Mouse (Mus musculus) layer of hippocampus, adult 9-11 months (tissue): ENCODE measurements around the gene Esd.

Experiments
- DNase-seq: peaks from one replicate; pipeline ENCODE4 v3.0.0; 2022

Esd gene

DNA sequence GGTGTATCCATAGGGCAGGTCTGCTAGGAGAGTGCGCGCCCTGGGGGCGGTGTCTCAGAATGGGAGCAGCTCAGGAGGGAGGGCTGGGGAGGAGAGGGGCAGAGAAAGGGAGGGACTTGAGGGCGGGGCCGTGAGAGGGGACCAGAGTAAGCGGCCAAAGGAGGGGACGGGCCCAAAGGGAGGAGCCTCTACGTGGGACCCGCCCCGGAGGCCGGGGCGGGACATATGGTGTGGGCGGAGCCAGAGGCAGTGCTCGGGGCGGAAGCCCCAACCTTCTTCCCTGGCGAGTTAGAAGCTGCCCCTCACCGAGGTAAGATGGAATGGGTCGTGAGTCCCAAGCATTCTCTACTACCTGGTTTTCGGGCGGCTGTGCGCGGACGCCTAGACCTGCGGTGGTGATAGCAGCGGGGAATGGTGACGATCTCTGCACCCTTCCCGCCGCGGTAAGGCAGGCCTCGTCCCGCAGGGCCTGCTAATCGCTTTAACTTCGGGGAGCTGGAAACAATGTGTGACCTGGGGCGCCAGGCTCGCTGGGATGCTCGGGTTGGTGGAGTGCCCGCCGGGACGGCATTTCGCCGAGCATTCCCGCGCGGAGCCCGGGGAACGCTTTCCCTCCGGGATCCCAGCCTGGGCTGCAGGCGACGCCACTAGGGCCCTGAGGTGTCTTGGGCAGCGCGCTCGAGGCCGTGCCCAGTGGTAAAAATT, at the start of gene Esd:
Gene Esd, plus strand, starts transcription at position 219 of the 705 bp plus-strand sequence.
- DNase-seq = peak; percentile 93

DNA sequence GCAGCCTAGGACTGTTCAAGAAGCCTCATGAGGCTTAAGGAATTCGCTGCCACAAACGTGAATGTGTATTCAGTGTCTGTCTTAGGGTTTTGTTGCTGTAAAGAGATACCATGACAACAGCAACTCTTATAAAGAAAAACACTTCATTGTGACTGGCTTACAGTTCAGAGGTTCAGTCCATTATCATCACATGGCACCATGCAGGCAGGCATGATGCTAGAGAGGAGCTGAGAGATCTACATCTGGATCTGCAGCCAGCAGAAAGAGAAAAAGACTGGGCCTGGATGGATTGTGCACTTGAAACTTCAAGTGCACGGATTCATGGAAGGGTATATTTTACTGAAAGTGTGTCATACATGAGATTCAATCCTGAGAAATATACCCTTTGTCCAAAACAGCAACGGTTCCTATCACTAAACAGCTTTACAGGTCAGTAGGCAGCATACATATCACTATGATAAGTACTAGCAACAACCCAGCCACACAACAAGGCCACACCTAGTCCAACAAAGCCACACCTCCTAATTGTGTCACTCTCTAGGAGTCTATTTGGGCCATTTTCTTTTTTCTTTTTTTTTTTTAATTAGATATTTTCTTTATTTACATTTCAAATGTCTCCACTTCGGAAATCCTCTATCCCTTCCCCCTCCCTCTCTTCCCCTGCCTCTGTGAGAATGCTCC, 47.7 kb upstream of the Esd start:
- no peak for DNase-seq

GRCm38 (mm10) chr14:74691963-74692362, 40.1 kb upstream of the Esd start:
- no peak for DNase-seq

GRCm38 (mm10) chr14:74696766-74697165, 35.3 kb upstream of the Esd start:
- DNase-seq = no peak

DNA sequence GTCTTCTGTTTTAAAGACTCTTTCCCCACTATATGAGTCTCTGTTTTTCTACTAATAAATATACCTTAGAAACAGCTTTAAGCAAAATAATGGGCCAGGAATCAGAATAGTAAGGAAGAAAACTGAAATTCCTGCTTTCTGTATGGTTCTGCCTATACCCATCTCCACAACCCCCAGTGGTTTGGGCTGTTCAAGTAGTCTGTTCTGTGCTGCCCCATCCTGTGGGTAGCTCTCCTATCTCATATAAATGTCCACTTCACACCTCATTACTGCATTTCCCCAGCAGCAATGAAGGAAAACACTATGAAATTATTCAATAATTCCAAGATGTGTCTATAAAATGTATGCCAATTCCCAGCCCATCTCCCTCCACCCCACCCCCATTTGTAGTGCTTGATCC, 34.7 kb upstream of the Esd start:
- no peak for DNase-seq

DNA sequence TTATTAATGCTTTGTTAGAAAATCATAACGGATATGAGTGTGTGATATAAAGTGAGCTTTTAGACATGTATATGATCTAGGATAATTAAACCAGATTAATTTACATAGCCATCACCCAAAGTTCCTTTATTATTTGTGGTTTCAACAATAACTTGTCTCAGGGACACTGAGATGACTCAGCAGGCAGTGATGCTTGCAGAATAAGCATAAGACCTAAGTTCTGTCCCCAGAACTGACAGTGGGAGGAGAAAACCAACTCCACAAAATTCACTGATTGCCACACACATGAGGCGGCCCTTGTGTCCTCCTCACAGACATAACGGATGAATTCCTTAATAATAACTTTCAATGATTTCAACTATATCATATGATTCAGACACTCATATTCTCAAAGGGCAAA, 32.9 kb upstream of the Esd start:
- no peak for DNase-seq

- no peak for DNase-seq
Measured at GRCm38 (mm10) chr14:74703930-74704329, 28.2 kb upstream of the Esd start.

DNA sequence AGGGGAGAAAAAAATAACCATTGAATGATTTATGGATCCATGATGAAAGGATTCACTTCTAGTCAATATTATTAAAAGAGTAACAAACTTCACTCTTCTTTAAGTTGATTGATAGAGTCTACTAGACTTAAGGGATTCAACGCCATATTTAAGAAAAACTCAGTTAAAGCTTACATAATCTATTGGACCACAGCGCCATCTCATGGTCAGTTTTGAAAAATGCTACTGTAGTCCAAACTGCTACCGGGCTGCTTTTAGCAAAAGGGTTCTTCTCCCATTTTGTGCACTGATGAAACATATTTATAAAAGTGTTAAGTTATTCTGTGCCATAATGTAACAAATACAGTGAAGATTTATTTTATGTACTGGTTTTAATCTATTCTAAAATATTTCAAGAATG, 23.0 kb upstream of the Esd start:
- DNase-seq = no peak

DNA sequence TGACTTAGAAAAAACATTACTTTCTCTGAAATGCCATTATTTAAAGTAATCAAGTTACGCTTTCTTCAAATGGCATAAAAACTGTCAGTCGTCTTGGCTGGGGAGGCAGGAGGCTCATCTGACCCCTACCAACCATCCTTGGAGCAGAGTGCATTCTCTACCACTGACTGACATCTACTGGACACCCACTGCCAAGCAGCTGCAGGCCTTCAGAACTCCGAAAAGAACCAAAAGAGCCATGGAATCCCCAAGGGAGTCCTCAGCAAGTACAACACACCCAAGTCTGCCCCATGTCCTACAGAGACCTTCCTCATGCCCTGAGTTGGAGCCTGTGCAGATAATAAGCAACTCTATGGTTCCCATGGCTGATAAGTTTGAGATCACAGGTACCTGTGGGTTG, 8.6 kb upstream of the Esd start:
- no peak for DNase-seq

DNA sequence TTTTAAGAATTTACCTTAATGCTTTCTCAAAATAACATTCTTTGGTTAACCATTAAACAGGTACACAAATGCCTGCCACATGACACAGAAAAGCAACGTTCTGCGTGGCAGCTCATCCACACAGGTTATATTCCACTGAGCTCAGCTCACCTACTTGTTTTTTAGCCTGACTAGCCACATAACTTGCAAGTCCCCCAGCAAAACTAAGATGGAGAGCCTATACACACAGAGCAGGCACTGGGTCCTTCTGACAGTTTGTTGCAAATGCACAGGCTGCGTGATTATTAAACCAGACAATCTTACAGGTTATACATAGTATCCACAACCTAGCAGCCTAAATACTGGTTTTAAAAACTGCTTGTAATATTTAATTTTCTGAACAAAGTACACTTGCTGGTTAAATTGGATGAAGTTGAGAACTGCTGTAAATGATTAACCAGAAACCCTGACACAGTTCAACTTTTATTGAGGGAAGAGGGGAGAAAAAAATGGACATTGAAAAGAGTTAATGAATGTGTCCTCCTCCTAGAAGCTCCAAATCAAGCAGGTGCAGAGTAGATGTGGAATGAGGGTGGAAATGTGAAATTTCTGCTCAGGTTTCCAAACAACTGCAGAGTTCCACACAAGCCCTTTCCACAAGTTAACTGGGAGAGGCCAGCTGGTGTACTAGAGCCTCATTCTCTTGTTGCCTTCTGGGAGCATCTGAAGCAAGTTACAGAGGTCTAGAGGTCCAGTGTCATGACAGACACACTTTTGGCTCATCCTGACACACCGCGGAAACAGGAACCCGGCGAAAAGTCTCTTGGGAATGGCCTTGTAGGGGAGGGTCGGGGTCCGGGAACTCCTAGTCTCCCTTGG, 647 bp upstream of the Esd start:
- no peak for DNase-seq

DNA sequence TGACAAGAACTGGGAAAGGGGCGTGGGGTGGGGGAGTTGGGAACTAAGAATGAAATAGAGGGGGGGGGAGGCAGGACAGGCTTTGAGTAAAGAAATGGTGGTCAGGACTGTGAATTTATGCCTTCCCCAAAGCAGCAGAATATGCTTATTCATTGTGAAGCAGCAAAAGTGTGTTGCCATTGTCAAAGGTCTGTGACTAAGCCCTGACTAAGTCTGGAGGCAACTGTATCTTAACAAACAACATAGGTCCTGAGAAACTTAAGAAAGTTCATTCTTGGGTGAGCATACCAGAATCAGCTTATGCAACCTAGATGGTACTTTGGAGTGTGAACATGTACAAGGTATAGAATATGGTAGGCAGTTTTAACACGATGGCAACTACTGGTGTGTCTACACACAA, 1.3 kb downstream of the Esd start:
- no peak for DNase-seq

- DNase-seq = no peak
Measured at GRCm38 (mm10) chr14:74735471-74735870, 3.4 kb downstream of the Esd start.

DNA sequence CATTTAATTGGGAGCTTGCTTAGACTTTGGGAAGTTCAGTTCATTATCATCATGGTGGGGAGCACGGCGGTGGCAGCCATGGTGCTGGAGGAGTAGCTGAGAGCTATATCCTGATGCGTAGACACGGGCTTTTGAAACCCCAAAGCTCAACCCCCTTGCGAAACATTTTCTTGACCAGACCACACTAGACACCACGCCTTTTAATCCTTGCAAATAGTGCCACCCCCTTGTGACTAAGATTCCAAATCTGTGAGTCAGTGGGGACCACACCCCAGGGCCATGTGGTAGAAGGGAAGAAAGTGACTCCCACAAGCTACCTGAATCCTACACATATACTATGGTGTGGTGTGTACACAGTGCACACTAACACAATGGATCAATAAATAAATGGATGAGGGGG, 4.8 kb downstream of the Esd start:
- DNase-seq = no peak

DNA sequence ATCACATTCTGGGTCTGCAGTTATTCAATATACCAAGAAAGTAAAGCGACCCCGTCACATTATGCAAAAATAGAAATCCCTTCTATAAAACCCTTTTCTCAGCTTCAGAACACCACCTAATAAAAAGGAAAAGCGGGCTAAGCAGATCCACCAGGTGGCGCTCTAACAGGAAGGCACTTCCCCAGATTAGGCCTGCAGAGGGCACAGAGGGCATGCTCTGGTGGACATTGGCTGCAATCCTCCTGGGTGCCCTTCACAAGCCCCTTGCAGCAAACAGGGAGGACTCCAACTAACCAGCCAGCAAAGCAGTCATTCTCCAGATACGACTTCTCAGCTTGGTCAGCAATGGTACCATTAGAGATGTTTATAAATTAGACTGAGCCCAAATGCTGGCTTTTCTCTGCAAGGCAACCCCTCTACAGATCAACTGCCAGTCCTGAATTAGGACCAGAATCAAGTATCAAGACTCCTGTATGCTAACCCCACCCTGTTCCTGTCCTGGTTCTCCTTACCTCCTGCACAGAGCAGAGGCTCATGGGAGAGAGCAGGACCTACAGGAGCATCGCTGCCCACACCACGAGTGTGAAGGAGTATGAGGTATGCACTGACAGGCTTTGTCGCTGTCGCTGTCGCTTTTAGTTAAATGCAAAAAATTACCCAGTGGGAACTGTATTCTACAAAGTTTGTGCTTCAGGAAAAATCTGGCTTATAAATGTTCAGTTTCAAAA, 32.3 kb downstream of the Esd start:
- DNase-seq = peak; percentile 47

DNA sequence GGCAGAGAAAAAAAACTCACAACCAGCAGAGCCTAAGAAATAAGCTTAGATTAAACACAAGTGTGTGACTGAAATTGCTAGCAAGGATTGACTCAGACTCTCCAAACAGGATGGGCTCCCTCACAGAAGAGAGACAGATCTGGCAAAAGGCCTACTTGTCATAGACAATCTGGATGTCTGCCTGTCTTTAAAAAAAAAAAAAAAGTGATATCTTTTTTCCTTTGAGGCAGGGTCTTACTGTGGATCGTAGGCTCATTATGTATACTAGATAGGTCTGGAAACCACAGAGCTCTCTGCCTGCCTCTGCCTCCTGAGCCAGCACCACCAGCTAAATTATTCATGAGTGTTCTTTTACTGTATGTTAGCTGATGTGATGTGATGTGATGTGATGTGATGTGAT, 35.8 kb downstream of the Esd start:
- no peak for DNase-seq

GRCm38 (mm10) chr14:74774046-74774619, 42.0 kb downstream of the Esd start:
- DNase-seq = no peak

- no peak for DNase-seq
Measured at GRCm38 (mm10) chr14:74784243-74784934, 52.3 kb downstream of the Esd start.

DNA sequence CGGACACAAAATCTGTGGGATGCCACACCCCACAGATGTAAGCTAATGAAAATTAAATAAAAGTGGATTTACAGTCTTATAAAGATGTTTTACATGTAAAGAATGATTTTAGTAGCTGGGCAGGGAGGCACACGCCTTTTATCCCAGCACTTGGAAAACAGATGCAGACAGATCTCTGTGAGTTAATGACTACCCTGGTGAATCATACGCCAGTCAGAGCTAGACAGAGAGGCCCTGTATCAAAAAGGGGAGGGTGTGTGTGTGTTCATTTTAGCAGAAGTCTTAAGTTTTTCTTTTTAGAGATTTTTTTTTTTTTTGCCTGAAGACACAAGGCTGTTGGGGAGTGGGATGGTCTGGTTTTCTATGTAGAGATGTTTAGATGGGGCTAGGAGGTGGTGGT, 55.6 kb downstream of the Esd start:
- DNase-seq = no peak

GRCm38 (mm10) chr14:74788766-74789165, 56.7 kb downstream of the Esd start:
- DNase-seq = no peak

- no peak for DNase-seq
Measured at GRCm38 (mm10) chr14:74790535-74790934, 58.4 kb downstream of the Esd start.

- no peak for DNase-seq
Measured at GRCm38 (mm10) chr14:74792793-74793192, 60.7 kb downstream of the Esd start.

DNA sequence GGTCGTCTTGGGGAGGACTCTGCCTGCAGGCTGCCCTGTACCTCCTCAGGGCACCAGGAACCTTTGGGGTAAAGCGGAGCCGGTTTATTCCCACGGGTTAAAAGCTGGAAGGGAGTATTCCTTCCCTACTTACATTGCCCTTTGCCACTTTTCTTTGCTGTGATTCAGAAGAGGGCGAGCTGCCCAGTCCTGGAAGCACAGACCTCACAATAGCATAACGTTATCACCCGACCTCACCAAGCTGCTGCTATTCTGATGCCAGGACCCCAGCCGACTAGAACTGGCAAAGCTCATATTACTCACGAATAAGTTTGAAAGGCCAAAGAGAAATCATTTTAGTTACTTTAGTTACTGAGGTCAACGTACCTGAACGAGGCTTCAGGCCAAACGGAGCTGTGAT, 62.8 kb downstream of the Esd start:
- DNase-seq = no peak
